Mouse (Mus musculus): ENCODE measurements at regions not wholly inside any gene's neighbourhood (a gene's known extent, or its start where the extent isn't known, plus 50 kb on each side); places are given as distances from the start of the nearest gene placed in this dataset.

DNA sequence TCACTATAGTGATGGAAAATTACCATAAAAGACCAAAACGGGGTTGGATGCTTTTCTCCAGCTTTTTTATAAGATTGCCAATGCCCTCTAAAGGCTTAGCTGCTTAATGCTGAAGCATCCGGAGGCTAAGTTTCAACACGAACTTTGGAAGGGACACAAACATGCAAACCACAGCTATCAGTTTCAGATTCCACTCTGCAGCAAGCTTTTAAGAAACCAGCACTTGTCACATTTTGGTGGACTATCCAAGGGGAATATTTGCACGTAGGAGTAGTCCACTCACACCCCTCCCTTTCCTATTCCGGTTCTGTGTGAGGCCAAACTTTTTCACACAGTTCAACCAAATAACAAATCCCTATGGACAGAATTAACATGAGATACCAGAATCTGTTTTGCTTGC, 157.9 kb downstream of the Plpp3 start:
- Histone ChIP-seq H3K27ac (ENCODE audit: low read depth, low read length) (no peak overlapping the region), H3K4me1 (replicated peaks; ENCODE audit: control insufficient read depth, insufficient read depth, low read length) (no peaks in the 10 kb centered on the region), H3K4me3 (ENCODE audit: low read depth, low read length) (no peak overlapping the region), H3K36me3 (ENCODE audit: control insufficient read depth, insufficient read depth, low read length) (no peaks in the 10 kb centered on the region), H3K27me3 (ENCODE audit: control insufficient read depth, insufficient read depth, low read length) (no peaks in the 10 kb centered on the region), H3K4me2 (replicated peaks; ENCODE audit: low read depth, low read length) (no peak overlapping the region), H3K9ac (ENCODE audit: low read depth, low read length) (no peak overlapping the region), H3K9me3 (ENCODE audit: control insufficient read depth, low read length) (no peaks in the 10 kb centered on the region)
- WGBS = 82% methylated on average over 5 of the region's 5 CpGs
- ATAC-seq (ENCODE audit: low FRiP score) = no peak
- no peak for DNase-seq (ENCODE audit: low spot score)

DNA sequence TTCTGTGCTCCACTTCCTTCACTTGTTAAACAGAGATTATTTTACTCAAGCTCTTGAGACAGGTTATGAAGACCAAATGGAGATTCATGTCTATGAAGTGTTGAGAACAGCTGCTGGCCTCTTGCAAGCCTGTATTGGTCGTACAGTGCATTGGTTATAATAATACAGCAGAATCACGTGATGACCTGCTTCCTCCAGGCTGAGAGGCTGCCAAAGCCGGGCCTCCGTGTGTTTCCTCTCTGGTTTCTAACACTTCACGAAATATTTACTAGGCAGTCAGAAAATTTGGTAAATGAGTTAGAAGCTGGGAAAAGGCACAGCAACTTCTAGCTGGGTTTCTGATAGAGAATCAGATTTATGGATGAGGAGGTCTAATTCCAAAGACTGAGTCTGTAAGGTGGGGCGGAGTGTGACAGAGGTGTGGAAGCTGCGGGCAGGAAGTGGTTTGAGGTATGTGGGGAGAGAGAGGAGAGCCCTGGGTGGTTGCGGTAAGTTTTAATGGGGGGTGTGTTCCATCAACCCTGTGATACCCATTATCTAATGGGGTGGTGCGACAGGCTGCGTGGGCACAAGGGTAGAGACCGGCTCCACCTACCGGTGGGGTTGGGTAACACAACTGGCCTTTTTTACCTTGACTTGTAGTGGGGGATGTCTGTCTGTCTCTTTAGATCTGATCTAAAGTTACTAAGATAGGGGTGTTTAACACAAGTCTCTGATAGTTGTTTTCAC, 159.5 kb downstream of the Plpp3 start:
- ATAC-seq (ENCODE audit: low FRiP score) (no peak), DNase-seq (ENCODE audit: low spot score) (no peak)
- Histone ChIP-seq H3K27me3 (ENCODE audit: control insufficient read depth, insufficient read depth, low read length) (no peaks in the 10 kb centered on the region), H3K4me1 (replicated peaks; ENCODE audit: control insufficient read depth, insufficient read depth, low read length) (no peaks in the 10 kb centered on the region), H3K9ac (ENCODE audit: low read depth, low read length) (no peak overlapping the region), H3K4me2 (replicated peaks; ENCODE audit: low read depth, low read length) (no peak overlapping the region), H3K27ac (ENCODE audit: low read depth, low read length) (no peak overlapping the region), H3K36me3 (ENCODE audit: control insufficient read depth, insufficient read depth, low read length) (no peaks in the 10 kb centered on the region), H3K4me3 (ENCODE audit: low read depth, low read length) (no peak overlapping the region), H3K9me3 (ENCODE audit: control insufficient read depth, low read length) (no peaks in the 10 kb centered on the region)
- WGBS = 83% methylated on average over 12 of the region's 12 CpGs

DNA sequence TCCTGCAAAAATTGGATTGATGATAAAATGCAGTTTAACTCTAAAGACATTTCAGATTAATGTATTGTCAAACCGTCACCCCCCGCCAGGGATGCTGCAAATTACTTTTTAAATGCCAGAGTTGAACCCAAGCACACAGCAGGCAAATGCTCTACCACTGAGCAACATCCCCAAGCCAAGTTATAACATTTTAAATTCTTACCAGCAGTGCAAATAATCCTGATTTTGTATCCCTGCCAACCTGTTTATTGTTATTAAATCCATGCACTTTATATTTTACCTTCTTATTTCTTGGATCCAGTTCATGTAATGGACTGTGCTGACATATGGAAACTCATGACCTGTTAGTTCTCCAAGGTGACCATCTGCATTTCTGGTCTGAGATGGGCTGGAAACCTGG, 161.3 kb downstream of the Plpp3 start:
- H3K4me3 ChIP-seq (ENCODE audit: low read depth, low read length) = no peak overlapping the region
- no peak for ATAC-seq (ENCODE audit: low FRiP score)
- H3K4me2 ChIP-seq (replicated peaks; ENCODE audit: low read depth, low read length) = no peak overlapping the region
- H3K27me3 ChIP-seq (ENCODE audit: control insufficient read depth, insufficient read depth, low read length) = no peaks in the 10 kb centered on the region
- no peak overlapping the region for H3K27ac ChIP-seq (ENCODE audit: low read depth, low read length)
- H3K9me3 ChIP-seq (ENCODE audit: control insufficient read depth, low read length) = no peaks in the 10 kb centered on the region
- 93% methylated on average over 2 of the region's 2 CpGs for WGBS
- no peaks in the 10 kb centered on the region for H3K36me3 ChIP-seq (ENCODE audit: control insufficient read depth, insufficient read depth, low read length)
- no peak for DNase-seq (ENCODE audit: low spot score)
- H3K9ac ChIP-seq (ENCODE audit: low read depth, low read length) = no peak overlapping the region
- no peaks in the 10 kb centered on the region; the same call in 1 of the 2 replicates for H3K4me1 ChIP-seq (replicated peaks; ENCODE audit: control insufficient read depth, insufficient read depth, low read length)

DNA sequence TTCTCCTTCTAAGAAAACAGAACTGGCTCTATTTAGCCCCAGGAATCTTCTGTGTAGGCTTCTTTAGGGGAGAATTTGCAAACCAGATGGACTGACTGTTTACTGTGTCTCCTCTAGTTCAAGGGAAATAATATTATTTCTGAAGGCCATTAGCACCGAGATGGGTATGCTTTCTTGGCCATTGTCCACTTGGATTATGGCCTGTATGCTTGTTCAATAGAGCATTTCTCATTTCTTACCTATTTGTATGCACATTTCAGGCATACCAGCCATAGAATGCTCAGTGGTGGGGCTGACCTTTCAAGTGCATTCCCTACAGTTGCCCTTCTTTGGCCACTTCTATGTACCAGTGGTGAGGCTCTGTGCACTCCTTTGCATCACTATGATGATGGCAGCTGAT, 166.3 kb downstream of the Plpp3 start:
- H3K4me3 ChIP-seq (ENCODE audit: low read depth, low read length) = no peak overlapping the region
- H3K27ac ChIP-seq (ENCODE audit: low read depth, low read length) = no peak overlapping the region
- DNase-seq (ENCODE audit: low spot score) (no peak), ATAC-seq (ENCODE audit: low FRiP score) (no peak)
- no peak overlapping the region for H3K9ac ChIP-seq (ENCODE audit: low read depth, low read length)
- H3K27me3 ChIP-seq (ENCODE audit: control insufficient read depth, insufficient read depth, low read length) = no peaks in the 10 kb centered on the region
- 53% methylated on average over 1 of the region's 1 CpGs for WGBS
- H3K9me3 ChIP-seq (ENCODE audit: control insufficient read depth, low read length) = no peaks in the 10 kb centered on the region
- no peak overlapping the region for H3K4me2 ChIP-seq (replicated peaks; ENCODE audit: low read depth, low read length)
- H3K36me3 ChIP-seq (ENCODE audit: control insufficient read depth, insufficient read depth, low read length) = no peaks in the 10 kb centered on the region
- H3K4me1 ChIP-seq (replicated peaks; ENCODE audit: control insufficient read depth, insufficient read depth, low read length) = no peaks in the 10 kb centered on the region; the same call in 1 of the 2 replicates

DNA sequence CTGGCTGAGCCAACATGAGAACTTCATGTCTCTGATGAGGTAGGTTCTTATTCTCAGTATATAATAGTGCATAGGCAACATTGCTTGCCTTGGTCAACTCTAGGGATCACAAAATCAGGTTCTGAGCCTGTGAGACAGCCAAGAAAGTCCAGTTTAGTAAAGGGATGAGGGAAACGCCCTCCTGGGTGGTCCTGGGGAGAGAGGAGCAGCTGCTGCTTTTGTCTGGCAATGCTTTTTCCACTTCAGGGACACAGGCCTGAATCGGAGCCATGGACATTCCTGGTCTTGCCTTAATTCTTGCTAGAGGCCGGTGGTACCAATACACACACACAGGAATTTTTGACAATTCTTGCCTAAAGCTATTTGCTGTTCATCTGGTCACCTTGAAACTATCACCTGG, 169.8 kb downstream of the Plpp3 start:
- 41% methylated on average over 3 of the region's 3 CpGs for WGBS
- no peak overlapping the region for H3K4me2 ChIP-seq (replicated peaks; ENCODE audit: low read depth, low read length)
- no peak overlapping the region for H3K27ac ChIP-seq (ENCODE audit: low read depth, low read length)
- no peaks in the 10 kb centered on the region for H3K27me3 ChIP-seq (ENCODE audit: control insufficient read depth, insufficient read depth, low read length)
- H3K36me3 ChIP-seq (ENCODE audit: control insufficient read depth, insufficient read depth, low read length) = no peaks in the 10 kb centered on the region
- H3K9me3 ChIP-seq (ENCODE audit: control insufficient read depth, low read length) = no peaks in the 10 kb centered on the region
- H3K4me3 ChIP-seq (ENCODE audit: low read depth, low read length) = no peak overlapping the region
- H3K9ac ChIP-seq (ENCODE audit: low read depth, low read length) = no peak overlapping the region
- ATAC-seq (ENCODE audit: low FRiP score) = no peak
- no peak for DNase-seq (ENCODE audit: low spot score)
- no peaks in the 10 kb centered on the region; the same call in 1 of the 2 replicates for H3K4me1 ChIP-seq (replicated peaks; ENCODE audit: control insufficient read depth, insufficient read depth, low read length)

DNA sequence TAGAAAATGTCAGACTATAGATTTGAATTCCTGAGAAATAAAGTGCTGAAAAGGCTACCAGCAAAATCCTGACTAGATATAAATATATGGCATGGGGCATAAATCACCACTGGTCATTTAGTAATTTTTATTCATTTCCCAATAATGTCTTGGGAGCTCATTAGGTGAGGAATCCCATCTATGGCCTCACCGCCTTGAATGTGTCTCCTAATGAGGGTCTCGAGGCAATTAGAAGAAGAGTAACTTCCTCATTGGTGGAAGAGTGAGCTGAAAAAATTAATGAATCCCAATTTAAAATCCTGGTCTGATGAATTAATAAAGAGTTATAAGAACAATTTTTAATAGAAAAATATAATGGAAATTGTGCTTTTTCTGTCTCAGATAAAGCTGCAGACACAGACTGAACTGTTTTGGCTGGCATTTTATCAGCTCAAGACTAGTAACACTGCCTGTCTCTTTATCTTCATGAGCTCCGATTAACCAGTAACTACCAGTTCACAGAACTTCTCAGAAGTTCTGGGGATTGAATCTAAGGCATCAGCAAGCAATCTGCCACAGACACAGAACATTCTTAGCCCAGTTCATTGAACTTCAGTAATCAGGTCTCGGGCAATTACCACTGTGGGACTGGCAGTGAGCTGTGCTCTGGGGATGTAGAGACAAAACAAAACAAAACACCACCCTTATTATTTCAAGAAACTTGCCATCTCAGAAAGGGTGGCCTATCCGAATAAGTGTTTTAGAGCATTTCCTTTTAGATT, 170.7 kb downstream of the Plpp3 start:
- Histone ChIP-seq H3K9ac (ENCODE audit: low read depth, low read length) (no peak overlapping the region), H3K4me1 (replicated peaks; ENCODE audit: control insufficient read depth, insufficient read depth, low read length) (no peaks in the 10 kb centered on the region; the same call in 1 of the 2 replicates), H3K4me3 (ENCODE audit: low read depth, low read length) (no peak overlapping the region), H3K36me3 (ENCODE audit: control insufficient read depth, insufficient read depth, low read length) (no peaks in the 10 kb centered on the region), H3K27ac (ENCODE audit: low read depth, low read length) (no peak overlapping the region), H3K27me3 (ENCODE audit: control insufficient read depth, insufficient read depth, low read length) (no peaks in the 10 kb centered on the region), H3K4me2 (replicated peaks; ENCODE audit: low read depth, low read length) (no peak overlapping the region), H3K9me3 (ENCODE audit: control insufficient read depth, low read length) (no peaks in the 10 kb centered on the region)
- DNase-seq (ENCODE audit: low spot score) (no peak), ATAC-seq (ENCODE audit: low FRiP score) (no peak)
- 87% methylated on average over 5 of the region's 5 CpGs for WGBS

DNA sequence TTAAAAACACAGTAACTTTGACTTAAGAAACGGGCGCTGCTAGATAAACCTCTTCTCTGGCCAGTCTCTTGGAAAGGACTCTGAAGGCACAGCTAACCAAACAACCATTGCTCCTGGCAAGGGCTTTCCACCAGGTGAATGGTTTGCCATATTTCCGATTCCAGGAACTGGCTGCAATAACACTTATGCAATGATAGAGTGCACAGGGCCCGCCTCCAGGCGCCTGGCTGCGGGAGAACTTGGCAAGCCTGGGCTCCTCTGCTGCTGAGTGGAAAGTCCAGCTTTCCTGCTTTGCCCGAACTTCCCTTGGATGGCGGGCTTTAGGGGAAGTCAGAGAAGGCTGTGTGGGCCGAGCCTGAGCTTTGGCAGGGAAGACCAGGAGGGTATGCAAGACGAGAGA, 171.6 kb downstream of the Plpp3 start:
- Histone ChIP-seq H3K9ac (ENCODE audit: low read depth, low read length) (no peak overlapping the region), H3K4me2 (replicated peaks; ENCODE audit: low read depth, low read length) (no peak overlapping the region), H3K27me3 (ENCODE audit: control insufficient read depth, insufficient read depth, low read length) (no peaks in the 10 kb centered on the region), H3K36me3 (ENCODE audit: control insufficient read depth, insufficient read depth, low read length) (no peaks in the 10 kb centered on the region), H3K4me3 (ENCODE audit: low read depth, low read length) (no peak overlapping the region), H3K27ac (ENCODE audit: low read depth, low read length) (no peak overlapping the region), H3K9me3 (ENCODE audit: control insufficient read depth, low read length) (no peaks in the 10 kb centered on the region), H3K4me1 (replicated peaks; ENCODE audit: control insufficient read depth, insufficient read depth, low read length) (no peaks in the 10 kb centered on the region)
- ATAC-seq (ENCODE audit: low FRiP score) (no peak), DNase-seq (ENCODE audit: low spot score) (no peak)
- 88% methylated on average over 10 of the region's 10 CpGs for WGBS

DNA sequence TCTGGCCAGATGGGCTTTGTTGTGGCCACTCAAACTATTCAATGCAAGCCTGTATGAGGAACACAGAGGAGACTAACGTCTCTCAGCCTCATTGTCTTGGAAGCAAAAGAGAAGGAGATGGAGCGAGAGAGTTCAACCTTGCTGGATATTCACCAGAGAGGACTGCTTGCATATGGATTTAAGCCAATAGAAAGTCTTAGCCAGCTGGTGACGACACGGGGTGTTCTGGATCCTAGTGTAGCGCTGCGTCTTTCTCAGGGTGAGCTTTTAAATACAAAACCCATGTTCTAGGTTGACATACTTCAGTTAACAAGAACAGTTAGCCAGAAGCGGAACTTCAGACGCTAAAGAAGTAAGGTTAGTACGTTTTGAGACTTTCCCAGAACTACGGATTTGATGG, 174.9 kb downstream of the Plpp3 start:
- no peaks in the 10 kb centered on the region for H3K4me1 ChIP-seq (replicated peaks; ENCODE audit: control insufficient read depth, insufficient read depth, low read length)
- H3K4me2 ChIP-seq (replicated peaks; ENCODE audit: low read depth, low read length) = no peak overlapping the region
- WGBS = 94% methylated on average over 10 of the region's 10 CpGs
- H3K9ac ChIP-seq (ENCODE audit: low read depth, low read length) = no peak overlapping the region
- no peaks in the 10 kb centered on the region for H3K36me3 ChIP-seq (ENCODE audit: control insufficient read depth, insufficient read depth, low read length)
- no peak for ATAC-seq (ENCODE audit: low FRiP score)
- H3K27ac ChIP-seq (ENCODE audit: low read depth, low read length) = no peak overlapping the region
- H3K9me3 ChIP-seq (ENCODE audit: control insufficient read depth, low read length) = no peaks in the 10 kb centered on the region
- H3K4me3 ChIP-seq (ENCODE audit: low read depth, low read length) = no peak overlapping the region
- no peaks in the 10 kb centered on the region for H3K27me3 ChIP-seq (ENCODE audit: control insufficient read depth, insufficient read depth, low read length)
- DNase-seq (ENCODE audit: low spot score) = no peak

DNA sequence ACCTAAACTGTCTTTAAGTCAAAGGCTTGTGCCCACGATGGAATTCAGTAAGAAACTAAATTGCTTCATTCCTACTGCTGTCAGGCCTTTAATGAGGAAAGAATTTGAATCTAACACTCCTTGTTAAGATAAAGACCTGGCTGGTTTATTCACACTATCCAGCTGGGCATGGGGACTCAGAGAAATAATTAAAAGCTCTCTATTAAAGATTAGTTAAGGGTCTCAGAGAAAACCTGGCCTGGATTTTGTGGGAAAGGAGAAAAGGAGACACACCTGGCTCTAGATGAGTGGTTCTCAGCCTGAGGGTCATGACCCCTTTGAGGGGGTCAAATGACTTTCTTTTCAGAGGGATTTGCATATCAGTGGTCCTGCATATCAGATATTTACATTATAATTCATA, 178.7 kb downstream of the Plpp3 start:
- DNase-seq (ENCODE audit: low spot score) = no peak
- ATAC-seq (ENCODE audit: low FRiP score) = no peak
- Histone ChIP-seq H3K9ac (ENCODE audit: low read depth, low read length) (no peak overlapping the region), H3K4me3 (ENCODE audit: low read depth, low read length) (no peak overlapping the region), H3K9me3 (ENCODE audit: control insufficient read depth, low read length) (no peaks in the 10 kb centered on the region), H3K27ac (ENCODE audit: low read depth, low read length) (no peak overlapping the region), H3K4me2 (replicated peaks; ENCODE audit: low read depth, low read length) (no peak overlapping the region), H3K27me3 (ENCODE audit: control insufficient read depth, insufficient read depth, low read length) (no peaks in the 10 kb centered on the region), H3K4me1 (replicated peaks; ENCODE audit: control insufficient read depth, insufficient read depth, low read length) (no peaks in the 10 kb centered on the region), H3K36me3 (ENCODE audit: control insufficient read depth, insufficient read depth, low read length) (no peaks in the 10 kb centered on the region)
- 74% methylated on average over 1 of the region's 1 CpGs for WGBS

All from hindbrain, embryonic 11.5 days (tissue).